Mouse (Mus musculus): ENCODE data around the gene St7.
A peak's percentile ranks its signal among the peaks of the same experiment; 100 is the strongest.

- no peak for TF ChIP-seq POLR2A (IDR thresholded peaks at IDR 0.05; ENCODE audit: control insufficient read depth, extremely low read depth, insufficient read depth, low read length, poor library complexity)
- peak; percentile 60; the same call in 1 of the 2 replicates for TF ChIP-seq CTCF (IDR thresholded peaks at IDR 0.05; ENCODE audit: borderline replicate concordance, control insufficient read depth, extremely low read depth, insufficient read depth, low read length, poor library complexity)
These were observed 232.5 kb downstream of the St7 start for GRCm38 (mm10) chr6:17925267-17925666.
